Mouse (Mus musculus) liver, adult 2 months (tissue): Measurements from ENCODE around the gene Zp3. TPM values are rescaled to one million over a fixed set of nuclear protein-coding genes. Genes with fewer than 3 reads are reported as not detected.

Experiments used
- DNase-seq: peaks from one replicate; pipeline ENCODE4 v3.0.0-alpha.2; 2011; ENCODE audit warnings: low read depth, low spot score; ENCODE audit errors: extremely low read depth
- H3K27ac ChIP-seq: fragments of 200-500 bp; replicated peaks from 2 replicates; pipeline ENCODE4 v1.5.1; 2012; ENCODE audit warnings: low read depth, mild to moderate bottlenecking, control low read depth, inconsistent platforms, low read length; ENCODE audit not compliant: insufficient read depth
- H3K27me3 ChIP-seq: fragments of 200-500 bp; 2 replicates; pipeline ENCODE4 v1.6.1; 2012; ENCODE audit warnings: mild to moderate bottlenecking, moderate library complexity, low read length, inconsistent platforms; ENCODE audit not compliant: control insufficient read depth, insufficient read depth
- H3K36me3 ChIP-seq: fragments of 200-500 bp; 2 replicates; pipeline ENCODE4 v1.6.1; 2012; ENCODE audit warnings: low read length, inconsistent platforms; ENCODE audit not compliant: control insufficient read depth, insufficient read depth
- H3K4me1 ChIP-seq: fragments of 200-500 bp; 2 replicates; pipeline ENCODE4 v1.6.1; 2011; ENCODE audit warnings: low read length; ENCODE audit not compliant: control insufficient read depth, insufficient read depth
- H3K4me3 ChIP-seq: fragments of 200-500 bp; 2 replicates; pipeline ENCODE4 v1.5.1; 2011; ENCODE audit warnings: low read depth, mild to moderate bottlenecking, control low read depth, low read length, moderate library complexity; ENCODE audit not compliant: insufficient read depth
- H3K79me2 ChIP-seq: fragments of 200-500 bp; 2 replicates; pipeline ENCODE4 v1.6.1; 2012; ENCODE audit warnings: inconsistent platforms, mild to moderate bottlenecking, low read length, moderate library complexity; ENCODE audit not compliant: control insufficient read depth, insufficient read depth
- H3K9ac ChIP-seq: fragments of 200-500 bp; 2 replicates; pipeline ENCODE4 v1.6.1; 2012; ENCODE audit warnings: low read depth, mild to moderate bottlenecking, control low read depth, inconsistent platforms, low read length
- CTCF ChIP-seq: fragments of 200-500 bp; IDR thresholded peaks from 2 replicates; pipeline ENCODE4 v1.5.1; 2011; ENCODE audit warnings: low read depth, low read length, control low read depth
- POLR2A ChIP-seq: fragments of 200-500 bp; IDR thresholded peaks from 2 replicates; pipeline ENCODE4 v1.6.1; 2011; ENCODE audit warnings: low read length, control low read depth; ENCODE audit not compliant: insufficient read depth; ENCODE audit errors: extremely low read depth
- WGBS: fragments of 180-500 bp; shearing (Covaris S2); methylation state at CpG from one replicate; pipeline ENCODE4 v1.1.7; 2018; 5-methylcytosine and 5-hydroxymethylcytosine counted together
- polyA plus RNA-seq: library from polyadenylated mRNA; depleted of rRNA; stranded (reverse); fragments of >200 nt; gene quantifications from 2 replicates; pipeline ENCODE4 v1.2.3, GENCODE M21; 2012
- total RNA-seq: library from RNA; depleted of rRNA; stranded (reverse); fragments of >200 nt; gene quantifications from 2 replicates; pipeline ENCODE4 v1.2.3, GENCODE M21; 2014

The Zp3 gene
- total and polyA plus RNA-seq, 2 experiments, result not detected

GRCm38 (mm10) chr5:135945916-135946408 lies 33.9 kb upstream of the Zp3 start:
- Histone ChIP-seq H3K9ac (no peak overlapping the region), H3K79me2 (no peaks in the 10 kb centered on the region), H3K36me3 (no peaks in the 10 kb centered on the region), H3K27ac (no peak overlapping the region), H3K4me1 (no peaks in the 10 kb centered on the region), H3K4me3 (no peak overlapping the region), H3K27me3 (no peaks in the 10 kb centered on the region)
- TF ChIP-seq POLR2A (no peak), CTCF (no peak)
- WGBS, result 73% methylated on average over 10 of the region's 10 CpGs
- no peak for DNase-seq

- Histone ChIP-seq H3K79me2 (no peaks in the 10 kb centered on the region), H3K36me3 (no peaks in the 10 kb centered on the region), H3K4me1 (no peaks in the 10 kb centered on the region), H3K27ac (no peak overlapping the region), H3K9ac (no peak overlapping the region), H3K27me3 (no peaks in the 10 kb centered on the region), H3K4me3 (no peak overlapping the region)
- WGBS, result 96% methylated on average over 5 of the region's 5 CpGs
- TF ChIP-seq CTCF (no peak), POLR2A (no peak)
- no peak for DNase-seq
Measured at GRCm38 (mm10) chr5:135946621-135947020, 33.3 kb upstream of the Zp3 start.

GRCm38 (mm10) chr5:135950710-135951412 lies 29.0 kb upstream of the Zp3 start:
- no peak for TF ChIP-seq POLR2A
- Histone ChIP-seq H3K27ac (no peak overlapping the region), H3K79me2 (no peaks in the 10 kb centered on the region), H3K4me3 (no peak overlapping the region), H3K4me1 (no peaks in the 10 kb centered on the region), H3K27me3 (no peaks in the 10 kb centered on the region), H3K9ac (no peak overlapping the region), H3K36me3 (no peaks in the 10 kb centered on the region)
- no peak for DNase-seq
- 88% methylated on average over 11 of the region's 11 CpGs for WGBS

- no peak for DNase-seq
- Histone ChIP-seq H3K4me1 (no peaks in the 10 kb centered on the region), H3K4me3 (no peak overlapping the region), H3K27ac (no peak overlapping the region), H3K36me3 (no peaks in the 10 kb centered on the region), H3K27me3 (no peaks in the 10 kb centered on the region), H3K79me2 (no peaks in the 10 kb centered on the region), H3K9ac (no peak overlapping the region)
- 94% methylated on average over 2 of the region's 2 CpGs for WGBS
- TF ChIP-seq POLR2A, result no peak
- no peak for TF ChIP-seq CTCF
Measured at GRCm38 (mm10) chr5:135951660-135952059, 28.2 kb upstream of the Zp3 start.

- Histone ChIP-seq H3K4me3 (no peak overlapping the region), H3K4me1 (no peaks in the 10 kb centered on the region; the same call in 1 of the 2 replicates), H3K9ac (no peak overlapping the region), H3K27ac (no peak overlapping the region), H3K79me2 (no peaks in the 10 kb centered on the region), H3K27me3 (no peaks in the 10 kb centered on the region), H3K36me3 (no peaks in the 10 kb centered on the region)
- 90% methylated on average over 2 of the region's 2 CpGs for WGBS
- TF ChIP-seq POLR2A, result no peak
- no peak for TF ChIP-seq CTCF
- DNase-seq, result no peak
Measured at GRCm38 (mm10) chr5:135952830-135953229, 27.1 kb upstream of the Zp3 start.

- H3K9ac ChIP-seq, result no peak overlapping the region
- no peak for TF ChIP-seq POLR2A
- no peak for TF ChIP-seq CTCF
- H3K79me2 ChIP-seq, result no peaks in the 10 kb centered on the region
- no peaks in the 10 kb centered on the region for H3K36me3 ChIP-seq
- peak overlapping the region; percentile 91 for H3K27ac ChIP-seq
- H3K4me1 ChIP-seq, result peaks cover 8% of the 10 kb centered on the region
- no peaks in the 10 kb centered on the region for H3K27me3 ChIP-seq
- DNase-seq, result peak; percentile 22
- H3K4me3 ChIP-seq, result no peak overlapping the region
- 88% methylated on average over 9 of the region's 9 CpGs for WGBS
Measured at GRCm38 (mm10) chr5:135956300-135957206, 23.3 kb upstream of the Zp3 start.
